In genomic region chr13:60225276-60225675, GRCm38 (mm10) we compare ENCODE assay signal across 20 mouse cellular contexts. TPM values are rescaled to one million over a fixed set of nuclear protein-coding genes. Genes with fewer than 3 reads are reported as not detected.
DNase-seq lines count a peak whose midpoint lies in the region; ATAC-seq and TF ChIP-seq lines count a peak whose summit lies in the region.
"Had no signal": no experiment of that assay in that cellular context is flagged by ENCODE, and none has a peak within 500 bp of the region (broad histone marks: within the 10 kb centered on the region; RNA-seq: fewer than 3 reads in every experiment).

No protein-coding gene starts in this region.

- H3K4me2 ChIP-seq in intestine, embryonic 14.5 days (ENCODE audit: low read length): no peak overlapping the region
- H3K4me2 ChIP-seq in intestine, postnatal 0 days (replicated peaks; ENCODE audit: low read depth): no peak overlapping the region
- no peak overlapping the region for H3K4me2 ChIP-seq in neural tube, embryonic 13.5 days
- no peak overlapping the region for H3K4me2 ChIP-seq in intestine, embryonic 15.5 days (replicated peaks)
- no peak overlapping the region for H3K4me2 ChIP-seq in stomach, embryonic 15.5 days
- H3K4me2 ChIP-seq: forebrain, embryonic 13.5 days; hindbrain, embryonic 14.5 days; midbrain, embryonic 15.5 days had no signal

- 0 out of 2 replicates have a peak, but pooled peaks cover 4% of the 10 kb centered on the region for H3K9me3 ChIP-seq in intestine, embryonic 14.5 days (ENCODE audit: control insufficient read depth, low read length)
- H3K9me3 ChIP-seq in intestine, postnatal 0 days (ENCODE audit: control insufficient read depth): no peaks in the 10 kb centered on the region
- H3K9me3 ChIP-seq in neural tube, embryonic 13.5 days: peaks cover 5% of the 10 kb centered on the region; the same call in 1 of the 2 replicates
- no peaks in the 10 kb centered on the region for H3K9me3 ChIP-seq in intestine, embryonic 15.5 days
- no peaks in the 10 kb centered on the region for H3K9me3 ChIP-seq in stomach, embryonic 15.5 days
- H3K9me3 ChIP-seq: midbrain, embryonic 15.5 days had no signal

- no peak for TF ChIP-seq CTCF in intestine, postnatal 0 days (IDR thresholded peaks at IDR 0.05; ENCODE audit: low read depth)

- peak overlapping the region; percentile 92; the same call in 1 of the 2 replicates for H3K27ac ChIP-seq in intestine, embryonic 14.5 days (ENCODE audit: low read depth)
- H3K27ac ChIP-seq in intestine, postnatal 0 days (ENCODE audit: low read depth, low read length): no peak overlapping the region
- H3K27ac ChIP-seq in neural tube, embryonic 13.5 days (replicated peaks): peak overlapping the region; percentile 72
- H3K27ac ChIP-seq in intestine, embryonic 15.5 days: peak overlapping the region; percentile 83; the same call in 1 of the 2 replicates
- H3K27ac ChIP-seq in stomach, embryonic 15.5 days: peak overlapping the region; percentile 93
- H3K27ac ChIP-seq: forebrain, embryonic 13.5 days; layer of hippocampus, adult 2 months; midbrain, embryonic 15.5 days had no signal

- peaks cover 37% of the 10 kb centered on the region for H3K4me1 ChIP-seq in intestine, embryonic 14.5 days (replicated peaks; ENCODE audit: control insufficient read depth, insufficient read depth, low read length)
- no peaks in the 10 kb centered on the region for H3K4me1 ChIP-seq in intestine, postnatal 0 days (replicated peaks; ENCODE audit: control insufficient read depth, insufficient read depth, low read length)
- peaks cover 16% of the 10 kb centered on the region for H3K4me1 ChIP-seq in neural tube, embryonic 13.5 days (replicated peaks)
- peaks cover 18% of the 10 kb centered on the region for H3K4me1 ChIP-seq in intestine, embryonic 15.5 days (replicated peaks)
- peaks cover 15% of the 10 kb centered on the region for H3K4me1 ChIP-seq in stomach, embryonic 15.5 days
- H3K4me1 ChIP-seq: megakaryocyte, embryonic 14.5 days; midbrain, embryonic 15.5 days had no signal

- H3K27me3 ChIP-seq in intestine, embryonic 14.5 days (replicated peaks; ENCODE audit: control insufficient read depth, insufficient read depth, low read length): no peaks in the 10 kb centered on the region
- no peaks in the 10 kb centered on the region for H3K27me3 ChIP-seq in intestine, postnatal 0 days (replicated peaks; ENCODE audit: control insufficient read depth, insufficient read depth, low read length)
- no peaks in the 10 kb centered on the region; the same call in 1 of the 2 replicates for H3K27me3 ChIP-seq in neural tube, embryonic 13.5 days
- no peaks in the 10 kb centered on the region for H3K27me3 ChIP-seq in intestine, embryonic 15.5 days (replicated peaks)
- H3K27me3 ChIP-seq in stomach, embryonic 15.5 days (replicated peaks): no peaks in the 10 kb centered on the region
- H3K27me3 ChIP-seq: forebrain, embryonic 13.5 days; megakaryocyte, embryonic 14.5 days; midbrain, embryonic 15.5 days; Patski had no signal

- DNase-seq in intestine, embryonic 14.5 days (ENCODE audit: low spot score): no peak
- DNase-seq in neural tube, embryonic 10.5 days (ENCODE audit: extremely low spot score, low spot score): no peak
- DNase-seq in left cerebral cortex, adult 18-20 months (ENCODE audit: low spot score in 2 of 2): no peak
- no peak for DNase-seq in thymus, postnatal 4 days
- DNase-seq: adrenal gland, postnatal 25 days; cerebellum, adult 18-20 months; cerebellum, postnatal 36 days; lung, adult 2 months; thymus, postnatal 36 days had no signal

- H3K9ac ChIP-seq in intestine, embryonic 14.5 days (ENCODE audit: low read length): no peak overlapping the region
- H3K9ac ChIP-seq in intestine, postnatal 0 days (ENCODE audit: low read depth, low read length): no peak overlapping the region
- no peak overlapping the region for H3K9ac ChIP-seq in neural tube, embryonic 13.5 days
- no peak overlapping the region for H3K9ac ChIP-seq in intestine, embryonic 15.5 days
- H3K9ac ChIP-seq in stomach, embryonic 15.5 days: no peak overlapping the region
- H3K9ac ChIP-seq: forebrain, embryonic 13.5 days; hindbrain, embryonic 14.5 days; midbrain, embryonic 15.5 days had no signal

- WGBS in intestine, embryonic 14.5 days: 74% methylated on average over 5 of the region's 5 CpGs
- whole genome bisulfite sequencing in intestine, postnatal 0 days: 68% methylated on average over 5 of the region's 5 CpGs
- 91% methylated on average over 5 of the region's 5 CpGs for WGBS in neural tube, embryonic 13.5 days
- WGBS in intestine, embryonic 15.5 days: 75% methylated on average over 5 of the region's 5 CpGs
- WGBS in stomach, embryonic 15.5 days: 67% methylated on average over 5 of the region's 5 CpGs

- peak; percentile 12; the same call in 1 of the 2 replicates for ATAC-seq in intestine, embryonic 14.5 days (replicated peaks; ENCODE audit: low FRiP score, low TSS enrichment, low read depth)
- ATAC-seq in intestine, postnatal 0 days: no peak
- ATAC-seq in neural tube, embryonic 13.5 days (ENCODE audit: low read depth): no peak
- ATAC-seq in intestine, embryonic 15.5 days: 0 out of 2 replicates have a peak, but pooled peaks have one; percentile 35
- ATAC-seq in stomach, embryonic 15.5 days (ENCODE audit: insufficient read depth, low FRiP score, low read depth): no peak
- ATAC-seq: activated CD4-positive, CD25-positive, alpha-beta regulatory T cell, adult 4 months; forebrain, embryonic 13.5 days; midbrain, embryonic 15.5 days had no signal

- no peaks in the 10 kb centered on the region for H3K36me3 ChIP-seq in intestine, embryonic 14.5 days (ENCODE audit: control insufficient read depth, insufficient read depth, low read length)
- H3K36me3 ChIP-seq in intestine, postnatal 0 days (ENCODE audit: control insufficient read depth, insufficient read depth): no peaks in the 10 kb centered on the region
- no peaks in the 10 kb centered on the region for H3K36me3 ChIP-seq in neural tube, embryonic 13.5 days
- H3K36me3 ChIP-seq in intestine, embryonic 15.5 days: no peaks in the 10 kb centered on the region
- H3K36me3 ChIP-seq in stomach, embryonic 15.5 days: no peaks in the 10 kb centered on the region
- H3K36me3 ChIP-seq: midbrain, embryonic 15.5 days had no signal

- no peak overlapping the region for H3K4me3 ChIP-seq in intestine, embryonic 14.5 days (ENCODE audit: low read depth, low read length)
- no peak overlapping the region for H3K4me3 ChIP-seq in intestine, postnatal 0 days (ENCODE audit: low read depth, low read length)
- H3K4me3 ChIP-seq in neural tube, embryonic 13.5 days: no peak overlapping the region
- H3K4me3 ChIP-seq in intestine, embryonic 15.5 days (replicated peaks): no peak overlapping the region
- H3K4me3 ChIP-seq in stomach, embryonic 15.5 days (replicated peaks): no peak overlapping the region
- H3K4me3 ChIP-seq: forebrain, embryonic 13.5 days; layer of hippocampus, adult 2 months; megakaryocyte, embryonic 14.5 days; midbrain, embryonic 15.5 days had no signal

RNA-seq across cellular contexts. Expression of gene Gas1, which starts 48.1 kb away (rescaled TPM):
- 116 and 120 TPM in 2 replicates for polyA plus RNA-seq in intestine, embryonic 14.5 days (2014; fragmentation: Nextera tagmentation; extraction: Ambion mirVana)
- 41.5 and 44.4 TPM in 2 replicates for polyA plus RNA-seq in intestine, postnatal 0 days (2015; fragmentation: Nextera tagmentation; extraction: Ambion mirVana)
- polyA plus RNA-seq in neural tube, embryonic 13.5 days (2015; fragmentation: Nextera tagmentation; extraction: Ambion mirVana): 19.3 and 29.9 TPM in 2 replicates
- polyA plus RNA-seq in intestine, embryonic 15.5 days (2015; fragmentation: Nextera tagmentation; extraction: Ambion mirVana): 78.0 and 93.4 TPM in 2 replicates
- 98.6 and 104 TPM in 2 replicates for polyA plus RNA-seq in stomach, embryonic 15.5 days (2015; fragmentation: Nextera tagmentation; extraction: Ambion mirVana)
- total RNA-seq in left cerebral cortex, adult 18-20 months (2021): 1 to 10 TPM; 7.2 to 9.5 TPM
- polyA plus RNA-seq: activated CD4-positive, CD25-positive, alpha-beta regulatory T cell, adult 4 months had no signal

Comparison
In these comparisons a context has a peak if more than half of its experiments do, and no peak if none do; other contexts are left out.
1. ATAC-seq: peak in intestine, embryonic 14.5 days (single experiment) and intestine, embryonic 15.5 days (single experiment); none in intestine, postnatal 0 days (single experiment), neural tube, embryonic 13.5 days (single experiment) and stomach, embryonic 15.5 days (single experiment).